Mouse (Mus musculus): ENCODE data around the gene Blzf1. TPM values are rescaled to one million over a fixed set of nuclear protein-coding genes. Genes with fewer than 3 reads are reported as not detected.
A peak's percentile ranks its signal among the peaks of the same experiment; 100 is the strongest.

Blzf1 gene
- 10 to 100 TPM; 25.1 to 25.4 TPM for total RNA-seq (2021)

DNA sequence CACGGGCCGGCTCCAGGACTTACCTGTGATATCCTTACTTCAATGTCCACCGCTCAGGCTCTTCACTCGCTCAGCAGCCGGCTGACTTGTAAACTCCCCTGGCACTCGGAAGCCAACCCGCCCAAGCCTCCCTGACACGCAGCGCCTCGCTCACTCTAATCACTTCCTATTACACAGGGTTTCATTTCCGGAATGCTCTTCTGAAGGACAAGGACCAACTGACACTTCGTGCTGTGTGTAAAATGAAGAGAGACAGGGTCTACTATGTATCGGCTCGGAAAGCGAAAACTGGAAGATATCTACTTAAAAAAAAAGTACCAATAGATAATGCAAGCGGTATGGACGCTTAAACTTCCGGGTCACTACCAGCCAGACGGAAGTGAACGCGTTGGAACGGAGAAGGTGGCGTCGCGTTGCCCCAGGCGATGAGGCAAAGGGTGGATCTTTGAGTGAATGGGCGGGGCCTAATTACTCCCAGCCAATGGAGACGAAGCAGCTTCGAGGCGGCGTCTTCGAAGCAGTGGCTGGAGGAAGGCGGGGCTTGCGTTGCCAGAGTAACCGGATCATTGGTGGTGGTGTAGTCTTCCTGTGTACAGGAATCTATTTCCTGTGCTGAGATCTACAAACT lies at the start of gene Blzf1:
Blzf1 (minus strand) TSS at position 366 of the 628 bp plus-strand sequence.
- peak; percentile 97 for DNase-seq

DNA sequence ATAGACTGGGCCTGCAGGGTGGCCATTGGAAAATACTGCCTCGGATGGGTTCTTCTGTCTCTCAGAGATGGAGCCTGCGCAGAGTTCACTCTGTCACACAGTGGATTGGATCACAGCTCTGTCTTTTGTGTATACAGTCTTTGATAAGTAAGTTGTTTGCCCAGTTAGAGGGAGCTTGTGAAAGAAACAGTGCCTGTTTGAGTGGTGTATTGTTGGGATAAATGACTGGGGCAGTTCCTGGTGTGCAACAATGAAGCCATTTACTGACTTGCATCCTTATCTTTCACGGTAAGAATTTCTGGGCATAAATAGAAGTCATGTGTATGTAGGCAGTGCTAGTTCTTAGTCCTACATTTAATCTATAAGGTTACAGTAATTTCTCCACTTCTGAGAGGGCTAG lies 46.2 kb upstream of the Blzf1 start:
- no peak for DNase-seq

DNA sequence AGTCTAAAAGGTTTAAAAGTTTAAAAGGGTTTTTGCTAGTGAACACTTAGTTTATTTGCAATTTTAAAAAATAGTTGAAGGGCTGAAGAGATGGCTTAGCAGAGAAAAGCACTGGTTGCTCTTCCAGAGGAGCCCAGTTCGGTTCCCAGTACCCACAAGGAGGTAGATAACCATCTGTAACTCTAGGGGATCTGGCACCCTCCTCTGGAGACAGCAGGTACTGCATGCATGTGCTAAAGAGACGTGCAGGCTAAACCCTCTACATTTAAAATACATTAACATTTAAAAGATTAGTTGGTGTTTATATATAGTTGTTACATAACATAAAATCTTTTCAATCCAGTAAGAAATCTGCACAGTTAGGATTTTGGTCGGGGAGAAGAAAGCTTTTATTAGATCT lies 34.9 kb upstream of the Blzf1 start:
- DNase-seq, result no peak

DNA sequence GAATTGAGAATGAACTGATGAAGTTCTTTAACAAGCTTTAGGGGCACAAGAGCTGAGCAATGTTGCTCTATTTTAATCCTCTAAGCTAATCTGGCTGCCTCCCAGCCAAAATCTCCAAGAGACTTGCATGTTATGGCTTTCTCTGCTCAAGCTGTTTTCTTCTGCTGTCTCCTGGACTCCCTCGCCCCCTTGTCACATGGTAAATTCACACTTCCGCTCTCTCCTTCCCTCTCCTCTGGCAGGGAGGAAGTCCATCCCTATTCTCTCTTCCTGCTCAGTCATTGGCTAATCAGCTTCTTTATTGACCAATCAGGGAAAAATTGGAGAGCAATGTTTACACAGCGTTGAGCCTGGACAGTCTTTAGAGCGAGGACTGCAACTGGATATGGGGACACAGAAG lies 28.6 kb upstream of the Blzf1 start:
- no peak for DNase-seq

DNA sequence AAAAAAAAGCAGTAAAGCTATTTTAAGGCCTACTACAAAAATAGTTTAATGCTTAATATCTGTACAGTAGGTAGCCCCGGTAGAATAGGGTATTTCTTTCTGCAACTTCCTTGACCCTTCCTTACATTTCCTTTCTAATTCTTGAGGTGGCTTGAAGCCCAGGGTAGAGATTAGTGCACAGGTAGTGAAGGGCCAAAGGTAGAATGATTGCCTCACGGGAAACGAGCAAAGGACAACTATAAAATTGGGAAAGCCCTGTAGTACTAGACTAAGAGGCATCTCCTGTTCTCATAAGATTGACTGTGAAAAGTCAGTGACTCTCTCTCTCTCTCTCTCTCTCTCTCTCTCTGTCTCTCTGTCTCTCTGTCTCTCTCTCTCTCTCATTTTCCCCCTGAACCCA lies 28.1 kb upstream of the Blzf1 start:
- DNase-seq, result no peak

DNA sequence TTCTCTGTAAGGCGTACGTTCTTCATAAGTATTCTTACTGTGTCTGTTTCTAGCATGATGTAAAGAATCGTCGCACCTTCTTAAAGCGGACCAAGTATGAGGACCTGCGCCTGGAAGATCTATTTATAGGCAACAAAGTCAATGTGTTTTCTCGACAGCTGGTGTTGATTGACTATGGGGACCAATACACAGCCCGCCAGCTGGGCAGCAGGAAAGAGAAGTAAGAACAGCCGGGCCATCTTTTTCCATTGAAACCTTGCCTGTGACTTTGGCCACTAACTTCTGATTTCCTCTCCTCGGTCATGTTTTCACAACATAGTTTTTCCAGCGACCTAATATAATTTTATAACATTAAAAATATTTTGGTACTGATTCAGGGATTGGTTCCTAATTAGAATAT lies 25.3 kb upstream of the Blzf1 start:
- no peak for DNase-seq

DNA sequence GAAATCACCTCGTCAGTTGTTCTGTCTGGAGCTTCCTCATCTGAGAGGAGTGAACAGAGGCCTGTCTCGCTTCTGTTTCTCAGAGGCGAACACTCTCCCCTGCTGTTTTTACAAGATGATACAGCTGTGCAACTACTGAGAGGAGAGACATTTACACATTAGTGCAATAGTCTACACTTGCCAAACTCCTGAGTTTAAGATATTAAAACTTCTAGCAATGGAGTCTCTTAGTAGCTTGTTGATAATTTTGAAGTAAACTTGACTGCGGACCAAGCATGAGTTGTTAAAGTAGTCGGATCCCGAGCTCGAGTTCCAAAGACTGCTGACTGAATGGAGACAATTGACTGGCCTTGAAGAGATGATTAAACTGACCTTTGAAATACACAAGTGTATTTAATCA lies 20.5 kb upstream of the Blzf1 start:
- DNase-seq, result no peak

DNA sequence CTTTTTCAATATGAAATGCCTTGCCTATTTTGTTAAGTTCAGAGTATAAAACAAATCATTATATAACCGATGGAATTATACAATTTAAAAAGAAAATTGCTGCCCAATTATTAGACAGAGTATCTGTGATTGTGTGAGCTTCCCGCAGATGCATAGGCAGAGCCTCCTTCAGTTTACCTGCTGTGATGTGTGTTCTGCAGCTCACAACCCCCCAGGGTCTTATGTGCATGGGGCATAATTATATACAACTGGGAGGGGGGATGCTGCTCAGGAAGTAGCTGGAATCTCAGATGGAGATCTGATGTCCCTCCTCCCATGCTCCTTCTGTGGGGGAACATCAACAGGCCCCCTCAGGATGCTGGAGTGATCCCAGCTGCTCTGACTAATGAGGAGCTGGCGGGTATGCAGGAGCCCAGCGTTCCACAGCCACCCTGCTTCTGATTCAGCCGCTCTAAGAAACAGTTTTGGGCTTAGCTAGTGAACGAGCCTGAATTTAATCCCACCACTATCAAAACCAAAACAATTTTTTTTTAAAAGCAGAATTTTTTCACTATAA lies 19.4 kb upstream of the Blzf1 start:
- DNase-seq, result no peak

DNA sequence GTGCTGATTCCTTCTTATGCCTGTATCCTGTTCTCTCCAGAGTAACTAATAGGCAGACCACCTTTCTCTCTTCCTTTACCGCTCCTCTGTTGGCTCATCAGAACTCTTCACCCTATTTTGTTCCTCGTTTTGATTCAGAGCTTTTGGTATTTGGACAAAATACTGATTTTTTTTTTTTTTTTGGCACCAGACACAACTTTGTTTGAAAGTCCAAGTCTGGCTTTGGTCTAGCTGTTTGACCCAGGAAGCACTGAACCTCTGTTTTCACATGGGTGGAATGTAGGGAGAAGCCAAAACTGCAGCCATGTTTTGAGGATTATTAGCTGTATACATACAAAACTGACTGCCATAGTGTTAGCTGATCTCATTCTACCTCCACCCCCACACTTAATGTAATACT lies 17.6 kb upstream of the Blzf1 start:
- no peak for DNase-seq

DNA sequence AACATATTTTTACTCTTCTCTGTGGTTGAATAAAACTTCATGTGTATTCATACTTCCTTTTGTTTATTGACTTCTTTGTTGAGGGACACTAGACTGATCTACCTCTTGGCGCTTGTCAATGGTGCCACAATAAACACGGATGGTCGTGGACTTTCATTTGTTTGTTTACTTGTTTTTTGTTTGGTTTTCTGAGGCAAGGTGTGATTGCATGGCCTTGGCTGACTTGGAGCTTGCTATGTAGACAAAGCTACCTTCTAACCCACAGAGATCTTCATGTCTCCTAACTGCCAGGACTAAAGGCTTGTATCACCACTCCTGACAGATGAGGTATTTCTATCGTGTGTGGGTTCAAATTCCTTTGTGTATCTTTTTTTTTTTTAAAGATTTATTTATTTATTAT lies 16.9 kb upstream of the Blzf1 start:
- DNase-seq, result no peak

DNA sequence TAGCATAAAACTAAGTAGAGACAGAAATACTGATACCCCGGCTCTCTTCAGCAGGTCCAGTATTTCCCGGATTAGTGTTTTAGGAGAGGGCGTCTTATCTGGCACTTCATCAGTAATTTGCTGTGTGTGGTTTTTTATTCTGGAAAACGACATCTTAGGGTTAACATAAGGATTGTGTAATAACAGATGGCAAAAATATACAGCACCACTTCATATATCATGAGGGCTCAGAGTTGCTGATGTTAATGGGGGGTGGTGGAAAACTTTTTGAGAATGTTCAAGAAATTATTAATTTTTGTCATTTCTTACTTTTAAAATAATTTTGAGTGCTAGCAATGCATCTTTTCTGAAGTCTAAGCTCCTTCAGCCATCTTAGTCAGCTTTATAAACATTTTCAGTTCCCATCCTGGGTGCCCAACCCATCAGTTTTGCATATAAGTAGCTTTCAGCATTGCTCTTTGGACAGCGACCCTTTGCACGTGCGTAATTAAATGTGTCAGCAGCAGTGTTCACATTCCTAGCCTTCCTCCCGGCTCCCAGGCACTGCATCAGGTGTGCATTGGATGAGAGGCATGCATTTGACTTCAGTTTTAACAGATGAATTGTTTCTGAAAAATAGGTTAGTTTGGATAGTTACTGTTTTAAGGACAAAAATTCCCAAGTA lies 15.8 kb upstream of the Blzf1 start:
- no peak for DNase-seq

DNA sequence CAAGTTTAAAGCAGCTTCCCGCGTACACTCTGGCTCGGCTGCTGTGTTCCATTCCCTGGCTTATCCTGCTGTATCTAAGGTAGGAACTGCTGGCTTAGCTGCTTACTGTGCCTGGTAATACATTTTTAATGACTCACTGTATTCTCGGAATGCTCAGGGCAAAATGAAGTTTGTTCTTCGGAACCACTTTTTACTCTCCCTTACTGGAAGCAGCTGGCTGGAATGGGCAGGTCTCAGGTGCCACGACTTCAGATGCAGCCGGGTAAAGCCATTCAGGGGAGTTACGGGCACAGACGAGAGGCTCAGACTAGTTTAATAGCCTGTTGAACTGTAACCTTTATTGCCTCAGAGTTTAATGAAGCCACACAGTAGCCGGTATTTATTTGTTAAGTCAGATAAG lies 14.1 kb upstream of the Blzf1 start:
- no peak for DNase-seq

DNA sequence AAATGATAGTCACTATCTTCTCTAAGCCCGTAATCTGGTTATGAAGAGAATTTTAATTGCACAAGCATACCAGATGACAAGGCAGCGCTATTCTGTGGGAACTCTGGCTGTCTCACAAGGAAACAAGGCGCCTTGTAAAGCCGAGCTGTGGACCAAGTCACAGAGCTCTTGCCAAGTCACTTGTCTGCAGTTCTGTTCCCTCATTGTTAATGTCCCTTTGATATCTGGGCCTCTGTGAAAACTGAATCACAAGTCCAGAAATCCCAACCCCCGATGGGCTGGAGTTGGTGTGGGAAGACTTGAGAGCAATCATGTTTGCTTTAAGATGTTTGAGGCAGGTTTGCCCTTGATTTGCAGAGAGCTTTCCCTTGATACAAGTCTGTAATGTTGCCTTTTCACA lies 13.4 kb upstream of the Blzf1 start:
- no peak for DNase-seq

DNA sequence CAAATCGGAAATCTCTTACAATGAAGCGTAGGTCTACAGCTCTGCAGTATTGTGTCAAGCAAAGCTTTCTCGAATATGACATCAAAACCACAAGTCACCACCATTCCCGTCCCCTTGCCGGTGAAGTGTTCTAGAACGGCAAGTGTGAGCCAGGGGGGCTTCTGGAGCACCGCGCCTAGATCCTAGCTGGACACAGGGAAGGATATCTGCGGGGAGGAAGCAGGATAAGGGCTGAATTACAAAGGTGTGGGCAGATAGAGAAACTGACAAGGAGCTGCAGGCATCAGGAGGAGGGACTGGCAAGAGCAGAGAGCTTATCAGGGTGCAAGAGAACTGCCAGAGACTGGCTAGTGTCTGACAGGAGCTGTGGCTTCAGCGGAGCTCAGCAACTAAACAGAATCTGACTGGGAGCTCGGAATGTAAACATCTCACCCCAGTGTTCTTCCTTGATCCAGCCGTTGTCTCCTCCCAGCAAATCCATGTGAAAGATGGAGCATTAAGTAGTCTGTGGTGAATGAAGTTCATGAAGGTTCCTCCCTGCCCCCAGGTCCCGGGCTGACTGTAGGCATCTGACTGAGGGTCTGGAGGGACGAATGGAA lies 12.4 kb upstream of the Blzf1 start:
- DNase-seq, result no peak

DNA sequence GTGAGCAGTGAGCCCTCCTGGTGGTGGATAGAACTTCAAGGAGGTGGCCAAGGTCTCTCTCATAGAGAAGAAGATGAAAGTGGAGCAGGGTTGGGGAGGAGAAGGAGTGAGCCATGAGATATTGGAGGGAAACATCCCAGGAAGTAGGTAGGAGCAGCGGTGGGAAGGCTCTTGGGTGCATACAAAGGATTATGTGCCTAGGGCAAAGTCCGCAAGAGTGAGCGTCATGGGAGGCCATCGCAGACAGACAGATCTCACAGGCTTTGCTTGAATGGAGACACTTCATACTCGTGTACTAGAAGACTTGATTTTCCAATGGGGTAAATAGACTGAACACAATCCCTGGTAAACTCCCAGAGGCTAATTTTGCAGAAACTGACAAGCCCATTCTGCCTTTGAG lies 11.2 kb upstream of the Blzf1 start:
- no peak for DNase-seq

DNA sequence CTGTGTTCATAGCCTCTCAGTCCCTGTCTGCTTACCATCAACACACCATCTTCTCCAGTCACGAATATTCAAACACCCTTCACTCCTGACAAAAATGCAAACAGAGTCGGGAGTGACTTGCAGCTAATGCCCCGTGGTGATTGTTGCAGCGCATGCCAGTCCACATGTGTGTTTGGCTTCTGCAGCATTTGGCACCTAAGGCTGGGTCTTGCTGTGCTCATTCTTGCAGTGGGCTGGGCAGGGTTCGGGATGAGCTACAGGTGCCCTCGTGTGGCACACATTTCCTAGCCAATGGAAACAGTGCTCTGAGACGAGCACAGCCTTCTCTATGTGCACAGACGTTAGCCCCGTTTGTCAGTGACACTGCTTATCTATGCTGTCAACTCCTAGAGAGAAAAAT lies 10.0 kb upstream of the Blzf1 start:
- DNase-seq, result no peak

DNA sequence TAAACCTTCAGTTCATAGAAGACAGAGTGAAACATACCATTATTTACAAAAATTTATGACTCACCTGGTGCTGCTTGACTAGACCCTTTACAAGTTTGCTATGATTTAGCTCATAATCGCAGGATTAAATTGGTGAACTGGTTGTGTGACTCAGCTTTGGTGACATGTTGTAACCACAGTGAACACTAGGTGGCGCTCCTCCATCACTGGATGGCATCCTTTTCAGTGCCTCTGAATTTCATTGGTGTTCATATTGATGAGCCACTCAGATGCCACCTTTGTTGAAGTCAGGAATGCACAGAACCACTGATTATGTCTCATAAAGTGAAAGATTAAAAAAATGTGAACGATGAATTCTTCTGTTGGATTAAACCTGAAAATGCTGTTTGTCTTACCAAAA lies 9.4 kb upstream of the Blzf1 start:
- peak; percentile 85 for DNase-seq

DNA sequence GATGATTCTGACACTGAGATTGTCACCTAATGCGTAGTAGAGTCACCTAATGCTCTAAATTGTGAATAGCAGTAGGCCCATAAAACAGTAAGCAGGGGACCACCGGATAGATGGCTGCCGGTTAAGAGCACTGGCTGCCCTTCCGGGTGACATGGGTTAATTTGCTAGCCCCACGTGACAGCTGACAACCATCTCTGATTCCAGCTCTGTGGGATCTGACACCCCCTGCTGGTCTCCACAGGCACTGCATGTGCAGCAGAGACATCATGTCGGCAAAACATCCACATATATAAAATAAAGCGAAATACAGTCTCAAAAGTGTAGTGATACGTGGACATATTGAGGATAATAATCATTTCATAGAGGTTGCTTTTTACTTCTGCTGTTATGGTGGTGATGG lies 8.0 kb upstream of the Blzf1 start:
- DNase-seq, result peak; percentile 57

DNA sequence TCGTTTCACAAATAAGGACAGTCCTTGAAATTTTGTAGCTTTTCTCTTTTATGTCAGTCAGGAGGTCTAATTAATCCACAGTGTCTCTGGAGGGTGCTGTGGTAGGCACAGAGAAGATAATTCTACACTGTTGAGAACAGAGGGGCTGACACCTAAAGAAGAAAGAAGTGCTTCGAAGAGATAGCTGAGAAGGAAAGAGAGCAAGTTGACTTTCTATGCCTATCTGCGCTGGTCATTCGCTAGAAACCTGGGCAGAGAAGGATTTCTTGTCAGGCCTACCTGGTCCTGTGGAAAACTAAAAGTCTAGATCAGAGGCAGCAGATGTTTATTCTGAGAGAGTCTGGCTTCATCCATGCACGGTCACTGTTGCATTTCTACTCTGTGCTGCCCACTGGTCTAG lies 6.8 kb upstream of the Blzf1 start:
- DNase-seq, result no peak

DNA sequence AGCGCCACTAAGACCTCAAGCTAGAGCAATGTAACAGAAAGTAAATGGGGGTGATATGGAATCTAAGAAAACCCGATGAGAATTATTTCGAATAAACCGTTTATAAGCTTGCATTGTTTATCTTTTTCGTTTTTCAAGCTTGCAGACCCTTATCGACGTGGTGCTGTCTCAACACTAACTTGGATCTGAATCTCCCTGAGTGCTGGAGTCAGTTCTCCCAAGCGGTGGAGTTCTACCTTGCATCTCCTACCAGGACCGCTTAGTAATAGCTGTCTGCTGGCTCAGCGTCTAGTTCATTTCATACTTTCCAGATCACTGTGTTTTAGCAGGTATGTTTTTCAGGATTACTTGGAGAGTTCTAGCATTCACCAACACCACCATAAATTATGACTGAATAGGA lies 633 bp upstream of the Blzf1 start:
- DNase-seq, result no peak

DNA sequence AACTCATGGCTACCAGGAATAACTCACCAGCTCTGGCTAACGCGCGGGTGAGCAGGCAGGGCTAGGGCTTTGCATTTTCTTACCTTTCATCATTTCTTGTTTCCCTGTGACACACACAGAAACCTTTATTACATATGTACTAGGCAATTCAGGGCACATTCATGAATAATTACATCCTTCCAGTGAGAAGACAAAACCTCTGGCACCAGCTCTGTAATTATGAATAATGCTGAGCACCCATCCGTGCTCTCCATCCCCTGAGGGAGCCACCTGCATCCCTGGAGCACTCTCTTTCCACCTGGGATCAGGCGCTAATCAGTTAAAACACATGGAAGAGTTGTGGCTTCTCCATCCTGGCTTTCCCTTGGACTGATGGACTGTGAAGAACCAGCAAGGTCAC lies 3.5 kb downstream of the Blzf1 start, which contains the start of gene Nme7:
Nme7 (plus strand) TSS at position 301 of the 400 bp plus-strand sequence.
- DNase-seq, result no peak

DNA sequence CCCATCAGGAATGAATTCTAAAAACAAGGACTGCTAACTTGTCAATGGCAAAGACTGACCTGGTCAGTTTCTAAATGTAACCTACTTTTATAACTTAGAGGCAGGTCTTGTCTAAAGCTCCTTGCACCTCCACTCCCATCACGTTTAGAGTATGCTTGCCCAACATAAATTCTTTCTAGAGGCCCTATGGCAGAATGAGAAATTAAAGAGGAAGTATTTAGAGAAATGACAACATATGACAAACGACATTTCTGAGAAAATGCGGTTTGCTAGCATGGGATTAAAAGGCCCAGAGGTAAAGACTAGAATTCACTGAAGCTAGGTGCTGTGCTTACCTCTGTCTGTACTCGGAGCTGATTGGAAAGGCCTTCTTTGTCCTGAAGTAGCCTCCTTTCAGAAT lies 5.3 kb downstream of the Blzf1 start:
- DNase-seq, result no peak

DNA sequence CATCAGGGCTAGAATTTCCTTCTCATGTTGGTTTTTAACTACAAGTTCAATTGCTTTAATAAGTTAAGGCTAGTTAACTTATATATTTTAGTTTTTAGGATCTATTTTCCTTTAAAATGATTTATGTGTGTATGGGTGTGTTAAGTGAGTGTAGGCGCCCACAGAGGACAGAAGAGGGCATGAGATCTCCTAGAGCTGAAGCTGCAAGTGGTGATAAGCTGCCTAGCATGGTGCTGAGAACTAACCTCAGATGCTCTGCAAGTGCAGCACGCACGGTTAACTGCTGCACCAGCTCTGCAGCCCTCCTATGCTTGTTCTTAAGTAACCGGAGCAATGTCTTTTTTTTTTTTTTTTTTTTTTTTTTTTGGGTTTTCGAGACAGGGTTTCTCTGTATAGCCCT lies 10.8 kb downstream of the Blzf1 start:
- no peak for DNase-seq

DNA sequence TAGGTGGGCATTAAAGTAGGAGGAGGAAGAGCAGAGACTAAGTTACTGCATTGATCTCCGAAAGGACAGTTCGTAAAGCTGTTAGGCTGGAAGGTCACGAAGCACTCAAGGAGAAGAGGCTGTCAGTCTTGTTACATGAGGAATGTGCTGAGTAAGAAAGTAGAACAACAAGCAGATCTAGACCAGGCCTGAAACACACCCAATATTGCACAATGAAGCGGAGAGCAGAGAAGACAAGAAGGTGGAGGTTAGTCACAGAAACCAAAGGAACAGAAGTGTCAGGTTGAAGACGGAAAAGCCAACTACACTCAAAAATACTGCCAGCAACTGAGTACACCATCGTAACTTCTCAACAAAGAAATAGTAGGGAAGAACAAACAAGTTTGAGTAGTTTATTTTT lies 13.2 kb downstream of the Blzf1 start:
- no peak for DNase-seq

All from heart, postnatal 4 days (tissue).